11 mouse cellular contexts compared by ENCODE assay signal in genomic region chr17:55971453-55971852, GRCm38 (mm10). TPM values are rescaled to one million over a fixed set of nuclear protein-coding genes. Genes with fewer than 3 reads are reported as not detected.
A peak's percentile ranks its signal among the peaks of the same experiment; 100 is the strongest.
DNase-seq lines count a peak whose midpoint lies in the region; ATAC-seq and TF ChIP-seq lines count a peak whose summit lies in the region.
"Had no signal": no experiment of that assay in that cellular context is flagged by ENCODE, and none has a peak within 500 bp of the region (broad histone marks: within the 10 kb centered on the region; RNA-seq: fewer than 3 reads in every experiment).

No protein-coding gene starts in this region.

- no peak for TF ChIP-seq CTCF in forebrain, postnatal 0 days (IDR thresholded peaks at IDR 0.05; ENCODE audit: low read depth)

- peaks cover 20% of the 10 kb centered on the region for H3K4me1 ChIP-seq in kidney, embryonic 16.5 days (ENCODE audit: insufficient read depth, low read length)
- H3K4me1 ChIP-seq in forebrain, postnatal 0 days (ENCODE audit: insufficient read depth), result peaks cover 13% of the 10 kb centered on the region
- peaks cover 34% of the 10 kb centered on the region for H3K4me1 ChIP-seq in midbrain, embryonic 14.5 days (ENCODE audit: control insufficient read depth, insufficient read depth, low read length)

- no peak overlapping the region for H3K27ac ChIP-seq in kidney, embryonic 16.5 days (ENCODE audit: low read length)
- no peak overlapping the region for H3K27ac ChIP-seq in forebrain, postnatal 0 days (ENCODE audit: low read depth, low read length)
- H3K27ac ChIP-seq in midbrain, embryonic 14.5 days (replicated peaks; ENCODE audit: low read depth, low read length), result peak overlapping the region; percentile 93; the same call in 1 of the 2 replicates
- H3K27ac ChIP-seq: liver, embryonic 15.5 days had no signal

- H3K4me2 ChIP-seq in kidney, embryonic 16.5 days (replicated peaks; ENCODE audit: low read depth, low read length), result peak overlapping the region; percentile 98
- H3K4me2 ChIP-seq in forebrain, postnatal 0 days (ENCODE audit: low read depth), result peak overlapping the region; percentile 96
- peak overlapping the region; percentile 85 for H3K4me2 ChIP-seq in midbrain, embryonic 14.5 days (ENCODE audit: low read length)

- 28% methylated on average over 22 of the region's 22 CpGs for WGBS in kidney, embryonic 16.5 days
- WGBS in forebrain, postnatal 0 days, result 30% methylated on average over 22 of the region's 22 CpGs
- WGBS in midbrain, embryonic 14.5 days, result 18% methylated on average over 22 of the region's 22 CpGs

- 0 out of 2 replicates have a peak, but pooled peaks cover 7% of the 10 kb centered on the region for H3K27me3 ChIP-seq in kidney, embryonic 16.5 days (ENCODE audit: insufficient read depth, low read length)
- H3K27me3 ChIP-seq in forebrain, postnatal 0 days (ENCODE audit: insufficient read depth, low read length), result no peaks in the 10 kb centered on the region
- no peaks in the 10 kb centered on the region for H3K27me3 ChIP-seq in midbrain, embryonic 14.5 days (ENCODE audit: control insufficient read depth, insufficient read depth, low read length)

- no peak for ATAC-seq in kidney, embryonic 16.5 days (ENCODE audit: low FRiP score, low TSS enrichment)
- ATAC-seq in forebrain, postnatal 0 days, result no peak
- no peak for ATAC-seq in midbrain, embryonic 14.5 days (ENCODE audit: low FRiP score, low TSS enrichment)
- ATAC-seq in erythroid progenitor cell, adult 5-6 weeks (replicated peaks; ENCODE audit: low FRiP score, poor library complexity, severe bottlenecking), result no peak

- H3K9me3 ChIP-seq in kidney, embryonic 16.5 days (ENCODE audit: low read length), result no peaks in the 10 kb centered on the region
- no peaks in the 10 kb centered on the region for H3K9me3 ChIP-seq in forebrain, postnatal 0 days (ENCODE audit: low read length)
- H3K9me3 ChIP-seq in midbrain, embryonic 14.5 days (ENCODE audit: control insufficient read depth, low read length), result no peaks in the 10 kb centered on the region
- H3K9me3 ChIP-seq: liver, embryonic 15.5 days had no signal

- peaks cover 14% of the 10 kb centered on the region for H3K36me3 ChIP-seq in kidney, embryonic 16.5 days (ENCODE audit: insufficient read depth, low read length)
- peaks cover 31% of the 10 kb centered on the region for H3K36me3 ChIP-seq in forebrain, postnatal 0 days (ENCODE audit: insufficient read depth)
- H3K36me3 ChIP-seq in midbrain, embryonic 14.5 days (ENCODE audit: control insufficient read depth, insufficient read depth, low read length), result peaks cover 23% of the 10 kb centered on the region

- peak overlapping the region; percentile 61 for H3K4me3 ChIP-seq in kidney, embryonic 16.5 days (ENCODE audit: low read length)
- peak overlapping the region; percentile 72 for H3K4me3 ChIP-seq in forebrain, postnatal 0 days (ENCODE audit: low read depth, low read length)
- peak overlapping the region; percentile 67 for H3K4me3 ChIP-seq in midbrain, embryonic 14.5 days (replicated peaks; ENCODE audit: low read depth, low read length)

- DNase-seq in cerebellum, adult 11-12 months, result peak; percentile 52
- no peak for DNase-seq in cerebellum, postnatal 36 days
- no peak for DNase-seq in kidney, postnatal 10 days
- DNase-seq in forebrain, postnatal 0 days, result no peak
- no peak for DNase-seq in midbrain, embryonic 14.5 days
- DNase-seq in urinary bladder, adult 2 months (ENCODE audit: low spot score), result no peak
- DNase-seq: heart, postnatal 10 days had no signal

- peak overlapping the region; percentile 83; the same call in 1 of the 2 replicates for H3K9ac ChIP-seq in kidney, embryonic 16.5 days (replicated peaks; ENCODE audit: low read length)
- peak overlapping the region; percentile 93 for H3K9ac ChIP-seq in forebrain, postnatal 0 days
- peak overlapping the region; percentile 88 for H3K9ac ChIP-seq in midbrain, embryonic 14.5 days (replicated peaks; ENCODE audit: low read length)
- H3K9ac ChIP-seq: liver, embryonic 15.5 days had no signal

RNA-seq across cellular contexts. Expression of gene Shd, which starts 1.2 kb away (rescaled TPM):
- polyA plus RNA-seq in kidney, embryonic 16.5 days (2015; fragmentation: Nextera tagmentation; extraction: Ambion mirVana), result 41.6 and 46.0 TPM in 2 replicates
- total RNA-seq in forebrain, postnatal 0 days (2014; rRNA removed), result 124 and 152 TPM in 2 replicates
- polyA plus RNA-seq in forebrain, postnatal 0 days (2015; fragmentation: Nextera tagmentation; extraction: Ambion mirVana), result 106 and 116 TPM in 2 replicates
- 178 and 209 TPM in 2 replicates for polyA plus RNA-seq in midbrain, embryonic 14.5 days (2014; fragmentation: Nextera tagmentation; extraction: Ambion mirVana)
- polyA plus RNA-seq in urinary bladder, adult 2 months (2012; rRNA removed), result 1.0 and 1.7 TPM in 2 replicates
- total RNA-seq in erythroid progenitor cell, adult 5-6 weeks (2015; ENCODE audit: low replicate concordance), result not detected in 2 replicates
- total RNA-seq in erythroid progenitor cell, adult 5-6 weeks (2017; ENCODE audit: low replicate concordance), result not detected in 2 replicates
- total RNA-seq: common myeloid progenitor, adult 5-6 weeks had no signal

RNA-seq across cellular contexts. Expression of gene Yju2, which starts 12.6 kb away (rescaled TPM):
- polyA plus RNA-seq in kidney, embryonic 16.5 days (2015; fragmentation: Nextera tagmentation; extraction: Ambion mirVana), result 29.8 and 34.7 TPM in 2 replicates
- 12.9 and 15.2 TPM in 2 replicates for total RNA-seq in forebrain, postnatal 0 days (2014; rRNA removed)
- polyA plus RNA-seq in forebrain, postnatal 0 days (2015; fragmentation: Nextera tagmentation; extraction: Ambion mirVana), result 12.9 and 15.2 TPM in 2 replicates
- polyA plus RNA-seq in midbrain, embryonic 14.5 days (2014; fragmentation: Nextera tagmentation; extraction: Ambion mirVana), result 20.0 and 21.4 TPM in 2 replicates
- 10.1 and 11.1 TPM in 2 replicates for polyA plus RNA-seq in urinary bladder, adult 2 months (2012; rRNA removed)
- total RNA-seq in erythroid progenitor cell, adult 5-6 weeks (2015; ENCODE audit: low replicate concordance), result 3.8 and 5.4 TPM in 2 replicates
- total RNA-seq in erythroid progenitor cell, adult 5-6 weeks (2017; ENCODE audit: low replicate concordance), result 1.7 and 5.4 TPM in 2 replicates

RNA-seq across cellular contexts. Expression of gene Fsd1, which starts 14.9 kb away (rescaled TPM):
- polyA plus RNA-seq in kidney, embryonic 16.5 days (2015; fragmentation: Nextera tagmentation; extraction: Ambion mirVana), result 21.6 TPM in 2 replicates
- 106 and 113 TPM in 2 replicates for total RNA-seq in forebrain, postnatal 0 days (2014; rRNA removed)
- 162 and 169 TPM in 2 replicates for polyA plus RNA-seq in forebrain, postnatal 0 days (2015; fragmentation: Nextera tagmentation; extraction: Ambion mirVana)
- polyA plus RNA-seq in midbrain, embryonic 14.5 days (2014; fragmentation: Nextera tagmentation; extraction: Ambion mirVana), result 141 and 188 TPM in 2 replicates
- polyA plus RNA-seq in urinary bladder, adult 2 months (2012; rRNA removed), result 0.57 and 1.2 TPM in 2 replicates
- total RNA-seq in erythroid progenitor cell, adult 5-6 weeks (2015; ENCODE audit: low replicate concordance), result not detected in 2 replicates
- not detected in 2 replicates for total RNA-seq in erythroid progenitor cell, adult 5-6 weeks (2017; ENCODE audit: low replicate concordance)
- total RNA-seq: common myeloid progenitor, adult 5-6 weeks had no signal

RNA-seq across cellular contexts. Expression of gene Ebi3, which starts 19.0 kb away (rescaled TPM):
- polyA plus RNA-seq in kidney, embryonic 16.5 days (2015; fragmentation: Nextera tagmentation; extraction: Ambion mirVana), result 2.1 and 2.6 TPM in 2 replicates
- 2.1 and 3.4 TPM in 2 replicates for total RNA-seq in forebrain, postnatal 0 days (2014; rRNA removed)
- polyA plus RNA-seq in forebrain, postnatal 0 days (2015; fragmentation: Nextera tagmentation; extraction: Ambion mirVana), result 6.4 and 7.7 TPM in 2 replicates
- polyA plus RNA-seq in midbrain, embryonic 14.5 days (2014; fragmentation: Nextera tagmentation; extraction: Ambion mirVana), result 6.6 and 9.6 TPM in 2 replicates
- 2.9 and 3.1 TPM in 2 replicates for polyA plus RNA-seq in urinary bladder, adult 2 months (2012; rRNA removed)
- total RNA-seq in erythroid progenitor cell, adult 5-6 weeks (2015; ENCODE audit: low replicate concordance), result 5.4 and 6.8 TPM in 2 replicates
- 4.0 and 16.4 TPM in 2 replicates for total RNA-seq in erythroid progenitor cell, adult 5-6 weeks (2017; ENCODE audit: low replicate concordance)

RNA-seq across cellular contexts. Expression of gene Zfp119b, which starts 22.2 kb away (rescaled TPM):
- 6.3 and 7.8 TPM in 2 replicates for polyA plus RNA-seq in kidney, embryonic 16.5 days (2015; fragmentation: Nextera tagmentation; extraction: Ambion mirVana)
- total RNA-seq in forebrain, postnatal 0 days (2014; rRNA removed), result 5.7 and 6.5 TPM in 2 replicates
- 5.4 and 6.0 TPM in 2 replicates for polyA plus RNA-seq in forebrain, postnatal 0 days (2015; fragmentation: Nextera tagmentation; extraction: Ambion mirVana)
- polyA plus RNA-seq in midbrain, embryonic 14.5 days (2014; fragmentation: Nextera tagmentation; extraction: Ambion mirVana), result 10.7 and 13.4 TPM in 2 replicates
- polyA plus RNA-seq in urinary bladder, adult 2 months (2012; rRNA removed), result 5.4 TPM in 2 replicates
- total RNA-seq in erythroid progenitor cell, adult 5-6 weeks (2015; ENCODE audit: low replicate concordance), result 1.4 TPM in 1 of 2 replicates, not detected in the other
- total RNA-seq in erythroid progenitor cell, adult 5-6 weeks (2017; ENCODE audit: low replicate concordance), result 1.2 and 6.4 TPM in 2 replicates

Comparison
In these comparisons a context has a peak if more than half of its experiments do, and no peak if none do; other contexts are left out.
1. RNA of gene Shd, which starts 1.2 kb away (polyA plus RNA-seq): 178 to 209 TPM in midbrain, embryonic 14.5 days, 106 to 116 TPM in forebrain, postnatal 0 days and 41.6 to 46.0 TPM in kidney, embryonic 16.5 days; 1.0 to 1.7 TPM in urinary bladder, adult 2 months; every median in the first group is over 10 times any median in the second.
2. RNA of gene Fsd1, which starts 14.9 kb away (polyA plus RNA-seq): 162 to 169 TPM in forebrain, postnatal 0 days, 141 to 188 TPM in midbrain, embryonic 14.5 days and 21.6 TPM in kidney, embryonic 16.5 days; 0.57 to 1.2 TPM in urinary bladder, adult 2 months; every median in the first group is over 10 times any median in the second.
3. Peak in every context shown above with its lines, with median percentiles within 50 percentile points of each other: H3K4me2 ChIP-seq, H3K4me3 ChIP-seq and H3K9ac ChIP-seq.